Mouse (Mus musculus) heart, embryonic 16.5 days (tissue): ENCODE measurements around the gene Inhbe. TPM values are rescaled to one million over a fixed set of nuclear protein-coding genes. Genes with fewer than 3 reads are reported as not detected.
A peak's percentile ranks its signal among the peaks of the same experiment; 100 is the strongest.

ENCODE experiments used
- ATAC-seq: fragments of 200-750 bp; cut with Nextera tagmentation; replicated peaks from 2 replicates; pipeline ENCODE4 v1.8.0; 2017; ENCODE audit warnings: moderate number of reproducible peaks; ENCODE audit not compliant: insufficient read depth, low FRiP score; ENCODE audit errors: extremely low read depth
- H3K27ac ChIP-seq: fragments of 300-500 bp; sonication (generic); 2 replicates; pipeline ENCODE4 v1.5.1; 2014; ENCODE audit warnings: mild to moderate bottlenecking, low read length, control low read depth, moderate library complexity
- H3K27me3 ChIP-seq: fragments of 300-500 bp; sonication (generic); 2 replicates; pipeline ENCODE4 v1.6.1; 2014; ENCODE audit warnings: low read length, mixed read lengths; ENCODE audit not compliant: control insufficient read depth, insufficient read depth
- H3K36me3 ChIP-seq: fragments of 300-500 bp; sonication (generic); 2 replicates; pipeline ENCODE4 v1.6.1; 2014; ENCODE audit not compliant: control insufficient read depth, insufficient read depth
- H3K4me1 ChIP-seq: fragments of 300-500 bp; sonication (generic); 2 replicates; pipeline ENCODE4 v1.6.1; 2014; ENCODE audit warnings: low read length, mixed read lengths; ENCODE audit not compliant: control insufficient read depth, insufficient read depth
- H3K4me2 ChIP-seq: fragments of 300-500 bp; sonication (generic); 2 replicates; pipeline ENCODE4 v1.6.1; 2014; ENCODE audit warnings: low read depth, mild to moderate bottlenecking, control low read depth, low read length
- H3K4me3 ChIP-seq: fragments of 300-500 bp; sonication (generic); 2 replicates; pipeline ENCODE4 v1.5.1; 2014; ENCODE audit warnings: mild to moderate bottlenecking, control low read depth, low read length
- H3K9ac ChIP-seq: fragments of 300-500 bp; sonication (generic); 2 replicates; pipeline ENCODE4 v1.6.1; 2014; ENCODE audit warnings: low read length, control low read depth
- H3K9me3 ChIP-seq: fragments of 300-500 bp; sonication (generic); replicated peaks from 2 replicates; pipeline ENCODE4 v1.6.1; 2016; ENCODE audit warnings: low read length; ENCODE audit not compliant: control insufficient read depth
- WGBS: fragments of 180-500 bp; shearing (Covaris S2); extraction: QIAGEN DNeasy Blood & Tissue Kit; methylation state at CpG from one replicate; pipeline ENCODE4 v1.1.7; 2014; 5-methylcytosine and 5-hydroxymethylcytosine counted together
- polyA plus RNA-seq: library from polyadenylated mRNA; unstranded; fragments of >200 nt; fragmentation: Nextera tagmentation; extraction: Ambion mirVana; gene quantifications from 2 replicates; pipeline ENCODE4 v1.2.1, GENCODE M21; 2015

Gene Inhbe
- polyA plus RNA-seq, 1 experiment from 2014 or later = not detected

GRCm38 (mm10) chr10:127350594-127351284 lies 3.5 kb downstream of the Inhbe start:
- Histone ChIP-seq H3K9me3 (no peaks in the 10 kb centered on the region), H3K9ac (peak overlapping the region; percentile 67), H3K4me1 (no peaks in the 10 kb centered on the region), H3K27me3 (0 out of 2 replicates have a peak, but pooled peaks cover 5% of the 10 kb centered on the region), H3K4me3 (peak overlapping the region; percentile 38), H3K4me2 (peak overlapping the region; percentile 67), H3K27ac (no peak overlapping the region), H3K36me3 (no peaks in the 10 kb centered on the region)
- WGBS = 12% methylated on average over 24 of the region's 24 CpGs
- peak; percentile 69 for ATAC-seq

- Histone ChIP-seq H3K36me3 (no peaks in the 10 kb centered on the region), H3K9ac (no peak overlapping the region), H3K4me3 (no peak overlapping the region), H3K27me3 (0 out of 2 replicates have a peak, but pooled peaks cover 5% of the 10 kb centered on the region), H3K4me2 (no peak overlapping the region), H3K27ac (no peak overlapping the region), H3K4me1 (no peaks in the 10 kb centered on the region), H3K9me3 (no peaks in the 10 kb centered on the region)
- 63% methylated on average over 8 of the region's 8 CpGs for WGBS
- no peak for ATAC-seq
These were observed 4.4 kb downstream of the Inhbe start for GRCm38 (mm10) chr10:127349810-127350209.

- Histone ChIP-seq H3K9me3 (no peaks in the 10 kb centered on the region), H3K27me3 (0 out of 2 replicates have a peak, but pooled peaks cover 5% of the 10 kb centered on the region), H3K9ac (no peak overlapping the region), H3K36me3 (no peaks in the 10 kb centered on the region), H3K27ac (no peak overlapping the region), H3K4me2 (no peak overlapping the region), H3K4me1 (no peaks in the 10 kb centered on the region), H3K4me3 (no peak overlapping the region)
- no peak for ATAC-seq
- WGBS = 60% methylated on average over 4 of the region's 4 CpGs
These were observed 5.3 kb downstream of the Inhbe start for GRCm38 (mm10) chr10:127348957-127349356.

- no peak overlapping the region for H3K27ac ChIP-seq
- 71% methylated on average over 3 of the region's 3 CpGs for WGBS
- no peak overlapping the region for H3K4me3 ChIP-seq
- H3K9ac ChIP-seq = no peak overlapping the region
- H3K4me2 ChIP-seq = no peak overlapping the region
- H3K27me3 ChIP-seq = peaks cover 5% of the 10 kb centered on the region
- H3K36me3 ChIP-seq = no peaks in the 10 kb centered on the region
- no peak for ATAC-seq
- no peaks in the 10 kb centered on the region for H3K9me3 ChIP-seq
- peaks cover 10% of the 10 kb centered on the region for H3K4me1 ChIP-seq
These were observed 8.0 kb downstream of the Inhbe start for GRCm38 (mm10) chr10:127346173-127346572.

DNA sequence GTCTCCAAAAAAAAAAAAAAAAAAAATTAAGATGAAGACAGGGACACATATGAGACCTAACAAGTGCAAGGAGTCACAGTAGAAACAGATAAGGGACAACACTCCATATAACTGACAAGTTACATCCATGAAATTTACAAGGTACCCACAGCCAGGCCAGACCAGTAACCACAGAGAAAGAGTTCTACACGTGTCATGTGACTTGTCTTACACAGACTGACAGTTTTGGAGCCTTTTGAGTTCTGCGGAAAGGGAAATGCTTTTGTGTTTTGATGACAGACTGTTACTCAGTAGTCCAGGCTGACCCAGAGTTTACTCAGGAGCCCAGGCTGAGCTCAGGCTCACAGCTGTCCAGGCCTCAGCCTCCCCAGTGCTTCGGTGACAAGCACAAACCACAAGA lies 11.2 kb downstream of the Inhbe start:
- Histone ChIP-seq H3K27me3 (peaks cover 16% of the 10 kb centered on the region), H3K4me2 (no peak overlapping the region), H3K9me3 (no peaks in the 10 kb centered on the region), H3K27ac (no peak overlapping the region), H3K4me3 (no peak overlapping the region), H3K4me1 (peaks cover 26% of the 10 kb centered on the region), H3K9ac (no peak overlapping the region), H3K36me3 (no peaks in the 10 kb centered on the region)
- ATAC-seq = no peak
- 64% methylated on average over 3 of the region's 3 CpGs for WGBS

- H3K9ac ChIP-seq = peak within 1 kb of the TSS; percentile 31; the same call in 1 of the 2 replicates
- ATAC-seq = 0 out of 2 replicates have a peak, but pooled peaks have one; percentile 30
- peak within 1 kb of the TSS; percentile 59 for H3K4me3 ChIP-seq
- no peaks in the 10 kb centered on the region for H3K9me3 ChIP-seq
- H3K27me3 ChIP-seq = peaks cover 20% of the 10 kb centered on the region
- H3K27ac ChIP-seq = no peak within 1 kb of the TSS
- no peaks in the 10 kb centered on the region for H3K36me3 ChIP-seq
- peaks cover 26% of the 10 kb centered on the region for H3K4me1 ChIP-seq
- peak within 1 kb of the TSS; percentile 98 for H3K4me2 ChIP-seq
- 1% methylated on average over 29 of the region's 29 CpGs for WGBS
These were observed 12.1 kb downstream of the Inhbe start, which contains the start of gene Gli1 for GRCm38 (mm10) chr10:127341891-127342639. Gli1 (minus strand) TSS chr10:127341974.

GRCm38 (mm10) chr10:127341360-127341690 lies 12.9 kb downstream of the Inhbe start:
- Histone ChIP-seq H3K4me3 (peak overlapping the region; percentile 59), H3K27ac (no peak overlapping the region), H3K36me3 (no peaks in the 10 kb centered on the region), H3K27me3 (peaks cover 21% of the 10 kb centered on the region), H3K9me3 (no peaks in the 10 kb centered on the region), H3K4me2 (peak overlapping the region; percentile 98), H3K4me1 (peaks cover 26% of the 10 kb centered on the region), H3K9ac (peak overlapping the region; percentile 31; the same call in 1 of the 2 replicates)
- no peak for ATAC-seq
- 0% methylated on average over 10 of the region's 11 CpGs for WGBS

DNA sequence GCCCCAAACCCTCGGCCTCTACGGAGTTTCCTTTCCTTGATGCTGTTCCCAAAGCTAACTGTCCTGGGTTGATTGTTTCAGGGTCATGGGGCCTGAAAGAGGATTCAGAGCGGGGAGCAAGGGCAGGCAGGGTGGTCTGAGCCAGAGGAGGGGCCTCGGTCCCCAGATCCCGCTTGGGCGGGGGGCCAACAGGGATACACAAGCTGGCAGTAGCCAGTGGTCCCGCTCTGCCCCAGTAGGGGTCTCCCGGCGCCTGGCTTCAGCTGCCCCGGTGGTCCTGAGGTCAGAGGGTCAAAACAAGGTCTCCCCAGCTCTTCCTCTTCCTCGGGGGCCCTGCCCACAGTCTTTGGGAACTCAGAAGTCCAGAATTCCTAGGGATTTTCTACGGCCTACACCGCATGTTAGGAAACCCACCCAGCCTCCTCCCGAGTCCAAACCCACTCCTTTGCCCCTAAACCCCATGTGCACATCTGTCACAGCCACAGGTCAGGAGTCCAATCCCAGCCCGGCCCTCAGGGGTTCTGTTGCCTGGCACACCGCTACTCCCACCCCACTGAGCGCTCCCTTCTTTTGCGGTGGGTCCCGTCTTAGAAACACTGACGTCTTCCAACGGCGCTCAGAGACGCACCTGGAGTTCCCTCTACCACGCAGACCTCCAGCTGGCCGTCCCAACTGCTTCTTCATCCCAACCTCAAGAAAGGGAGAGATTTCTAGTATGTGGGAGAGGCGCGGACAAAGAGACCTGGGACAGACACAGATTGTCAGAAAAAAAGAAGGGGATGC lies 13.4 kb downstream of the Inhbe start:
- Histone ChIP-seq H3K4me1 (peaks cover 26% of the 10 kb centered on the region), H3K9me3 (no peaks in the 10 kb centered on the region), H3K36me3 (no peaks in the 10 kb centered on the region), H3K27me3 (peaks cover 21% of the 10 kb centered on the region), H3K4me3 (peak overlapping the region; percentile 59), H3K4me2 (peak overlapping the region; percentile 98), H3K9ac (0 out of 2 replicates have a peak overlapping the region, but pooled peaks have one; percentile 61), H3K27ac (no peak overlapping the region)
- no peak for ATAC-seq
- WGBS = 2% methylated on average over 27 of the region's 27 CpGs
